ENCODE assay signal across 11 mouse cellular contexts in genomic region chr5:116829771-116830170, GRCm38 (mm10).
DNase-seq lines count a peak whose midpoint lies in the region; ATAC-seq and TF ChIP-seq lines count a peak whose summit lies in the region.
"Had no signal": no experiment of that assay in that cellular context is flagged by ENCODE, and none has a peak within 500 bp of the region (broad histone marks: within the 10 kb centered on the region; RNA-seq: fewer than 3 reads in every experiment).

No protein-coding gene starts in this region.

- H3K27me3 ChIP-seq in intestine, embryonic 14.5 days (replicated peaks; ENCODE audit: control insufficient read depth, insufficient read depth, low read length) = no peaks in the 10 kb centered on the region
- no peaks in the 10 kb centered on the region for H3K27me3 ChIP-seq in intestine, postnatal 0 days (replicated peaks; ENCODE audit: control insufficient read depth, insufficient read depth, low read length)
- no peaks in the 10 kb centered on the region for H3K27me3 ChIP-seq in embryonic facial prominence, embryonic 14.5 days (replicated peaks; ENCODE audit: control insufficient read depth, insufficient read depth, low read length)
- no peaks in the 10 kb centered on the region for H3K27me3 ChIP-seq in cerebellum, adult 2 months (ENCODE audit: control insufficient read depth, insufficient read depth, low read length)

- H3K9me3 ChIP-seq in intestine, embryonic 14.5 days (ENCODE audit: control insufficient read depth, low read length) = no peaks in the 10 kb centered on the region
- H3K9me3 ChIP-seq in intestine, postnatal 0 days (ENCODE audit: control insufficient read depth) = no peaks in the 10 kb centered on the region
- no peaks in the 10 kb centered on the region for H3K9me3 ChIP-seq in embryonic facial prominence, embryonic 14.5 days (ENCODE audit: control insufficient read depth, low read length)

- no peak for TF ChIP-seq CTCF in intestine, postnatal 0 days (IDR thresholded peaks at IDR 0.05; ENCODE audit: low read depth)
- TF ChIP-seq CTCF in cerebellum, adult 2 months (IDR thresholded peaks at IDR 0.05; ENCODE audit: borderline replicate concordance, insufficient read depth, low read depth, low read length) = no peak

- H3K4me3 ChIP-seq in intestine, embryonic 14.5 days (ENCODE audit: low read depth, low read length) = no peak overlapping the region
- no peak overlapping the region for H3K4me3 ChIP-seq in intestine, postnatal 0 days (ENCODE audit: low read depth, low read length)
- H3K4me3 ChIP-seq in embryonic facial prominence, embryonic 14.5 days (ENCODE audit: low read depth, low read length) = no peak overlapping the region
- H3K4me3 ChIP-seq in cerebellum, adult 2 months (replicated peaks; ENCODE audit: insufficient read depth, low read depth, low read length) = no peak overlapping the region

- DNase-seq in intestine, embryonic 14.5 days (ENCODE audit: low spot score) = peak; percentile 83
- DNase-seq in 3T3-L1 (ENCODE audit: low read depth, low spot score) = peak; percentile 49
- DNase-seq in NIH3T3 (ENCODE audit: low read depth) = peak; percentile 69
- DNase-seq in embryonic facial prominence, embryonic 14.5 days (ENCODE audit: low spot score) = peak; percentile 85
- no peak for DNase-seq in layer of hippocampus, adult 11-12 months (ENCODE audit: low spot score)
- DNase-seq in right cerebral cortex, postnatal 14 days = no peak
- DNase-seq in cerebellum, adult 2 months = no peak
- DNase-seq: cerebellum, postnatal 25 days; gastrocnemius, postnatal 14 days; kidney, adult 8-10 months had no signal

- H3K27ac ChIP-seq in intestine, embryonic 14.5 days (ENCODE audit: low read depth) = no peak overlapping the region
- H3K27ac ChIP-seq in intestine, postnatal 0 days (ENCODE audit: low read depth, low read length) = no peak overlapping the region
- H3K27ac ChIP-seq in embryonic facial prominence, embryonic 14.5 days (replicated peaks; ENCODE audit: low read depth, low read length) = no peak overlapping the region
- H3K27ac ChIP-seq in cerebellum, adult 2 months (ENCODE audit: insufficient read depth, low read length) = no peak overlapping the region

- no peaks in the 10 kb centered on the region for H3K36me3 ChIP-seq in intestine, embryonic 14.5 days (ENCODE audit: control insufficient read depth, insufficient read depth, low read length)
- H3K36me3 ChIP-seq in intestine, postnatal 0 days (ENCODE audit: control insufficient read depth, insufficient read depth) = no peaks in the 10 kb centered on the region
- no peaks in the 10 kb centered on the region for H3K36me3 ChIP-seq in embryonic facial prominence, embryonic 14.5 days (ENCODE audit: control insufficient read depth, insufficient read depth, low read length)

- no peak overlapping the region for H3K4me2 ChIP-seq in intestine, embryonic 14.5 days (ENCODE audit: low read length)
- H3K4me2 ChIP-seq in intestine, postnatal 0 days (replicated peaks; ENCODE audit: low read depth) = no peak overlapping the region
- H3K4me2 ChIP-seq in embryonic facial prominence, embryonic 14.5 days (ENCODE audit: low read depth, low read length) = no peak overlapping the region

- no peak for ATAC-seq in intestine, embryonic 14.5 days (replicated peaks; ENCODE audit: low FRiP score, low TSS enrichment, low read depth)
- no peak for ATAC-seq in intestine, postnatal 0 days
- peak; percentile 50; the same call in 1 of the 2 replicates for ATAC-seq in embryonic facial prominence, embryonic 14.5 days (ENCODE audit: low read depth)

- no peak for TF ChIP-seq POLR2A in cerebellum, adult 2 months (IDR thresholded peaks at IDR 0.05; ENCODE audit: borderline replicate concordance, insufficient read depth, low read length)

- 13% methylated on average over 11 of the region's 11 CpGs for WGBS in intestine, embryonic 14.5 days
- WGBS in intestine, postnatal 0 days = 15% methylated on average over 11 of the region's 11 CpGs
- WGBS in embryonic facial prominence, embryonic 14.5 days = 7% methylated on average over 11 of the region's 11 CpGs
- WGBS in cerebellum, adult 2 months = 38% methylated on average over 11 of the region's 11 CpGs

- no peaks in the 10 kb centered on the region for H3K4me1 ChIP-seq in intestine, embryonic 14.5 days (replicated peaks; ENCODE audit: control insufficient read depth, insufficient read depth, low read length)
- no peaks in the 10 kb centered on the region for H3K4me1 ChIP-seq in intestine, postnatal 0 days (replicated peaks; ENCODE audit: control insufficient read depth, insufficient read depth, low read length)
- H3K4me1 ChIP-seq in embryonic facial prominence, embryonic 14.5 days (ENCODE audit: control insufficient read depth, insufficient read depth, low read length) = no peaks in the 10 kb centered on the region
- no peaks in the 10 kb centered on the region for H3K4me1 ChIP-seq in cerebellum, adult 2 months (ENCODE audit: control insufficient read depth, insufficient read depth, low read length)

- no peak overlapping the region for H3K9ac ChIP-seq in intestine, embryonic 14.5 days (ENCODE audit: low read length)
- H3K9ac ChIP-seq in intestine, postnatal 0 days (ENCODE audit: low read depth, low read length) = no peak overlapping the region
- no peak overlapping the region for H3K9ac ChIP-seq in embryonic facial prominence, embryonic 14.5 days (ENCODE audit: low read depth, low read length)

Comparison
In these comparisons a context has a peak if more than half of its experiments do, and no peak if none do; other contexts are left out.
1. DNase-seq: peak in intestine, embryonic 14.5 days (single experiment), 3T3-L1 (single experiment), NIH3T3 (single experiment) and embryonic facial prominence, embryonic 14.5 days (single experiment); none in layer of hippocampus, adult 11-12 months (single experiment), right cerebral cortex, postnatal 14 days (single experiment) and cerebellum, adult 2 months (0 of 2).